Mouse (Mus musculus) gastrocnemius, postnatal 4 days (tissue): ENCODE measurements around the gene Slamf8. TPM values are rescaled to one million over a fixed set of nuclear protein-coding genes. Genes with fewer than 3 reads are reported as not detected.
A peak's percentile ranks its signal among the peaks of the same experiment; 100 is the strongest.

Source experiments
- DNase-seq, 2 experiments: peaks; one replicate each; pipeline ENCODE4 v3.0.0; 2021 to 2022; ENCODE audit warnings: low spot score in 2 of 2, mixed read lengths in 2 of 2
- long read RNA-seq, 2 experiments: library from polyadenylated mRNA; stranded (forward); transcript quantifications; one replicate each; pipeline ENCODE4 v2.0.0; 2021
- total RNA-seq, 2 experiments: library from RNA; stranded (reverse); gene quantifications; 2 replicates each; pipeline ENCODE4 v1.2.3; 2021

Slamf8 gene
- total RNA-seq, result under 1 TPM in 1 of 2 experiments, not detected in 1; 0.17 TPM
- long read RNA-seq, experiment 1, result 0 reads
- long read RNA-seq, experiment 2, result 0 reads

GRCm38 (mm10) chr1:172590385-172590784, at the start of gene Slamf8:
Gene Slamf8, minus strand, starts transcription at chr1:172590568.
- no peak for DNase-seq

DNA sequence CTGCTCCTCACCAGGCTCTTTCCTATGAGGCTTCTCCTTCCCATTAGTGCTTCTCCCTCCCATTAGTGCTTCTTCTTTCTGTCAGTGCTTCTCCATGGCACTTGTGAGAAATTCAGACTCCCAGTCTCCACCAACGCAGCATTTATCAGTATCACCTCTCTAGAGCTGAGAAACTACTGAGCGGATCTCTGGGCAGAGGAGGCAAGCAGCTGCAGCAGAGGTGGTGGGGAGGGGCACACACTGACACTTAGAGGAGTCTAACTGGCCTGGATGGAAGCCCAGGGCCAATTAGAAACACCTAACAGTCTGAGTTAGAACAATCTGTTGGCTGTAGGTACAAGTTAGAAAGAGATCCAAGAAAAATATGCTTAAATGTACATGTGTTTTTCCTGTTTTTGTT, 48.4 kb upstream of the Slamf8 start:
- no peak for DNase-seq

GRCm38 (mm10) chr1:172637801-172638200, 47.4 kb upstream of the Slamf8 start:
- DNase-seq, result no peak

- no peak for DNase-seq
These were observed 45.9 kb upstream of the Slamf8 start for GRCm38 (mm10) chr1:172636266-172636665.

- no peak for DNase-seq
These were observed 44.9 kb upstream of the Slamf8 start for GRCm38 (mm10) chr1:172635258-172635657.

DNA sequence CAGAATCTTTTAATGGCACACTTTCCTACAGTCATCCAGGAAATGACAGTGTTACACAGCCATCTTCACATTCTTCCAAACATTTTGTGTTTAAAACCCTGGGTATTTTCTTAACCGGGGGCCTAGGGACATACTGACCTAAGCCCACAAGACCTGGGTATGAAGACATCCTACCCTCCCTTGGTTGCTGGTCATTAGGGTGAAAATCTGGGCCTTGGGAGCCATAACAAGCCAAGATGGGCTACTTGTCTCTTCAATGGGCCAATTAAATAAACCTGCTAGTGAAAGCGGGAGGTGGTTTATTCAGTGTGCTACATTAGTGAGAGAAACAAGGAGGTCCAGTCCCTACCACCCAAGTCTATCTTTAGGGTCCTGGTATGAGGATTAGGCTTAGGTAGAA, 43.8 kb upstream of the Slamf8 start:
- no peak for DNase-seq

DNA sequence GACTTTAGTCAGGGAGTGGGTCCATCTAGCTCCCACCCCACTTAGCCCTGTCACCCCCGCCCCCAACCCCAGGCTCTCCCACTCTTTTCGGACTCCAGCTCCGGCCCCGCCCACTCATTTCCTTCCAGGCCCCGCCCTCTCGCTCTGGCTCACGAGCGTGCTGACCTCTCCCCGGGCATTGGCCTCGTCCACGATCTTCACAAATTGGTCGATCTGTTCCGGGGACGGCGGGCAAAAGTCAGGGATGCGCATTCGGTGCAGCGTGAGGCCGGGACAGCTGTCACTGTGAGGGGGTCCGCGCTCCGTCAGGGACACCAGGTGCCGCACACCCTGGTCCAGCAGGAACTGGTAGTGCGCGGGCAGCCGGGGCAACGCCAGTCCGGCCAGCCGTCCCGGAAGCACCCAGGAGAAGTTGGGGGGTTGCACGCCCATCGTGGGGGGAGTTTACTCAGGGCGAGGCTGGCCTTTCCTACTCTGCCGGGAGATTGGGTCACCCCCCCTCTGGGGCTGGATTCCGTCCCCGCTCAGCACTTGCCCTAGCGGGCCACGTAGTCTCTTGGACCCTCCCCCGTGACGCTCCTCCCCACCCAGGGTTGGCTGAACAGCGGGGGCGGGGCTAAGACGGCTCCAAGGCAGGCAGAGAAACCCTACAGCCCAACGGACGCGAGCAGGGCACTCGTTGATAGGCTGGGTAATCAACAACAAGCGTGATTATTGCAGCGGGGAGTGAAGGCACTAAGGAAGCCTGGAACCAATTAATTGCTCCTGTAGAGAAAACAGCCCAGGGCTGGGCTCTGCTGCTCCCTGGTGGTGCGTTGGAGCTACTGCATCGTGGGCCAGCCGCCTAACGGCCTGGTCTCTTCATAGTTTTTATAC, 42.3 kb upstream of the Slamf8 start, which contains the start of gene Dusp23:
Dusp23 (minus strand) TSS at position 512 of the 876 bp plus-strand sequence.
- peak; percentile 90 to 96 for DNase-seq

- no peak for DNase-seq
These were observed 41.4 kb upstream of the Slamf8 start for GRCm38 (mm10) chr1:172631721-172632120.

DNA sequence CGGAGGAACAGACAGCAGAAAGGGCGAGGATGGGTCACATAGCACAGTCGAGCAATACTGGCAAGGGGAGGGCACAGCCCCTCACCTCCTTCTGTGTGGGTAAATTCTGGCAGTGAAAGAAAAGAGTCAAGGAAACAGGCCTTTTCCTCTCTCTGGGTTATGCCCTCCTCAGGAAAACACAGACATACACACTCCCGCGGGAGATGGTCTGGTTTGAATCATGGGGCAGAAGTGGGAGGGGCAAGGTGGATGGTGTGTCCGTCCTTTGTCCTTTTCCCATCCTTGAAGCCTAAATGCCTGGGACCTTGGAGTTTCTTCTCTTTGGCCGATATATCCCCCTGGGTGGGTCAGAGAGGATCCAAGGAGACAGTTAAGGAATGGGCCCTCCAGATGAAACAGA, 39.5 kb upstream of the Slamf8 start:
- DNase-seq, result no peak

DNA sequence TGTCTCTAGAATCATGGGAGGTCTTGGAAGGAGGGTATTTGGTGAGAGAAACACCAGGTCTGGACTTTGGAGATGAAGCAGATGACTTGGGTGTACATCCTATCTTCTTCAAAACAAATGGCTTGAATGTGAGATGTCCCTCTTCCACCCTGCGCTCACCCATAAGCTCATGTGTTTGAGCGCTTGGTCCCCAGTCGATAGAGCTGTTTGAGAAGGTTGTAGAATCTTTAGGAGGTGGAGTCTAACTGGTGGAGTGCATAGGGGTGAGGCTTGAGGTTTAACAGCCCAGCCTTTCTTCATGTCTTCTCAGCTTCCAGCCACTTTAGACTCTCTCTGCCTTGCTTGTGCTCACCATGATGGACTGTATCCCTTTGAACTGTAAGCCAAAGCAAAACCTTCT, 35.9 kb upstream of the Slamf8 start:
- no peak for DNase-seq

DNA sequence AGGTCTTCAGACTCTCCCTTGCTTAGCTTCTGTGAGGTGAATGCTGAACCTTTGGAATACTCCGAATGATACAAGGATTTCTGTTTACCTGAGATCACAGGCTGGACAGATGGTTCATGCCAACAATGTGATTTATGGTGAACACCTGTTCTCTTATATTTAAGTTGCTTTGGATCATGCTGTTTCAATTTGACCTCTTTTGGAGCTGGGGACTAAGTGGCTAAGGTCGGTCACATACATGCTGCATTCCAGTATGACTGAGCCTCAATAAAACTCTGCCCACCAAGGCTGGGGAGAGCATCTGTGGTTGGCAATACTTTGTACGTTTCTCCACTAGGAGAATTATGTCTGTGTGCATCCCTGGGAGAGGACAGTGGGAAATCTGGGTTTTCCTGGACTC, 33.7 kb upstream of the Slamf8 start:
- DNase-seq, result no peak

- DNase-seq, result no peak
These were observed 33.2 kb upstream of the Slamf8 start for GRCm38 (mm10) chr1:172623599-172623998.

GRCm38 (mm10) chr1:172619235-172619634, 28.9 kb upstream of the Slamf8 start:
- peak; percentile 32 to 68 for DNase-seq

DNA sequence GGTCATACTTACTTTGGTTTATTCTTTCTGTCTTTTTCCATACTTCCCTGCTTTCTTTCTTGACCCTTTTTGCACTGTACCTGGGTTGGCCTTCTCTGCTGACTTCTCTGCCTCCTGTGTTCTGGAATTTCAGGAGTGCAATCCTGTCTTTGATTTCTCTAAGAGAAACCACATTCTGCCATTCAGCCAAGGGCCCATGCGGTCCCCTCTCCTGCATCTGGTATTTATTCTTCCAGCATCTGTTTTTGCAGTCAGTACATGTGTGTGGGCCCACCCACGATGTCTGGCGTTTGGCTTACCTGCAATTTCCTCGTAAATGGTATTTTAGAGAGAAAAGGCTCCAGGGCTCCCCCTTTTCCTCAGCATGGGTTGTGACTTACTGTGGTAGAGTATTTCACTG, 27.8 kb upstream of the Slamf8 start:
- no peak for DNase-seq

GRCm38 (mm10) chr1:172617365-172618076, 27.2 kb upstream of the Slamf8 start:
- no peak for DNase-seq

- no peak for DNase-seq
These were observed 26.4 kb upstream of the Slamf8 start for GRCm38 (mm10) chr1:172616537-172617300.

DNA sequence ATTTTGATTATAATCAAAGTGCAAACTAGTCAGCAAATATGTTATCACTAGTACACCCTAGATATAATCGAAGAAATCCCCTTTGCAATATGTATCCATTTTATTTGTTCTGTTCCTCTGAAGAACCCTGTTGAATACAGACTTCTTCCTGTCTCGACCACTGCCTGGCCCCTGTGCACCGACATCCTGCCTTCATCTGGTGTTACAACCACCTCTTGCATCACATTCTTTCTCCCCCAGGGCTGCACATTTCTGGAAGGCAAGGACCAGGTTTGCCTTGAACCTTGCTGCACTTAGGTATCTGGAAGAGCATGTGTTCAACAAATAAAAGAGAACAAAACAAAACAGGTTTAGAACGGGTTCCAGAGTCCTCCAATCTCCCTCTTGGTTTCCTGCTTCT, 25.0 kb upstream of the Slamf8 start:
- no peak for DNase-seq

- peak in 1 of 2 experiments; percentile 5 for DNase-seq
These were observed 24.3 kb upstream of the Slamf8 start for GRCm38 (mm10) chr1:172614654-172615053.

DNA sequence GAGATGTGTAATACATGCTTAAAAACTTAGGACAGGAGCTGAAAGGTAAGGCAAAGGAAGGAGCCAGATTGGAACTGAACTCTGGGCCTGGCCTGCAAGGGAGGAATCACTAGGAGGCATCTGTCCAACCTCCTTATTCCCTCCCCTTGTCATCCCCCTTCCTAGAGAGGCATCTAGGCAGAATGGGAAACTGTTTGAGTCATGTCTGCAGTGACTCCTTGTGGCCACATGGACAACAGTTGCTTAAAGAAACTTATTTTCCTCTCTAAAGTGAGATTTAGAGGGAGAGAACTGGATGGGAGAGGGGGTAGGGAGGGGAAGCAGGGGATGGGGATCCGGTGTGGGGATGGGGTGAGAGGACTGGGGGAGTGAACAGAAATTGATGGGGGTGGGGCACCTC, 22.4 kb upstream of the Slamf8 start:
- peak in 1 of 2 experiments; percentile 4 for DNase-seq

DNA sequence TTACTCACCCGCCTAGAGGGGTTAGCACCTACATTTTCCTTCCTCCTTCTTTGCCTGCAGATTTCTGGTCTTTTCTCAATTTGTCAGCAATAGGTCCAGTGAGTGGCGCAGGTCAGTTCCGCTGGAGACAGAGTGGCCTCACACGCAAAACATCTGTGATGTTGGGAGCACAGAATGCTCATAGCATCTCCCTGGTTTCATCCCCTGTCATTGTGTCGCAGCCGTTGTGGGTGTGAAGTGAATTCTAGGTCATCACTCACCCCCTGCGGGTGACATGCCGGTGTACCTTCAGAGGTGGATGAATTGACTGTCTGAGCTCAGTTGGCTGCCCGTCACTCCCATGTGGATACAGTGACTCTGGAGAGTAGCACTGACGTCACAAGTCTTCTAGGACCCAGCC, 20.9 kb upstream of the Slamf8 start:
- DNase-seq, result peak in 1 of 2 experiments; percentile 3

GRCm38 (mm10) chr1:172602326-172602725, 12.0 kb upstream of the Slamf8 start, which contains the start of gene Fcrl6:
Gene Fcrl6, minus strand, starts transcription at chr1:172602551.
- DNase-seq, result peak in 1 of 2 experiments; percentile 9
